Mouse (Mus musculus): ENCODE data around the gene Morf4l1.

Gene Morf4l1

GRCm38 (mm10) chr9:90114567-90115307 is at the start of gene Morf4l1:
TSS of gene Morf4l1 (minus strand) at chr9:90114774.
- peak; percentile 98 for DNase-seq

- DNase-seq, result no peak
Observed at GRCm38 (mm10) chr9:90163749-90164095, 49.1 kb upstream of the Morf4l1 start.

- DNase-seq, result no peak
Observed at GRCm38 (mm10) chr9:90162926-90163748, 48.6 kb upstream of the Morf4l1 start, which contains the start of gene Adamts7. TSS of gene Adamts7 (plus strand) at chr9:90163069.

GRCm38 (mm10) chr9:90162243-90162925 is 47.8 kb upstream of the Morf4l1 start:
- DNase-seq, result no peak

GRCm38 (mm10) chr9:90146869-90147268 is 32.3 kb upstream of the Morf4l1 start:
- no peak for DNase-seq

- no peak for DNase-seq
Observed at GRCm38 (mm10) chr9:90145788-90146187, 31.2 kb upstream of the Morf4l1 start.

GRCm38 (mm10) chr9:90136678-90136965 is 22.0 kb upstream of the Morf4l1 start:
- no peak for DNase-seq

GRCm38 (mm10) chr9:90135963-90136677 is 21.5 kb upstream of the Morf4l1 start:
- DNase-seq, result no peak

GRCm38 (mm10) chr9:90135466-90135865 is 20.9 kb upstream of the Morf4l1 start:
- DNase-seq, result no peak

GRCm38 (mm10) chr9:90133562-90134355 is 19.2 kb upstream of the Morf4l1 start:
- DNase-seq, result no peak

- DNase-seq, result no peak
Observed at GRCm38 (mm10) chr9:90128636-90129201, 14.1 kb upstream of the Morf4l1 start.

GRCm38 (mm10) chr9:90127146-90127545 is 12.6 kb upstream of the Morf4l1 start:
- no peak for DNase-seq

GRCm38 (mm10) chr9:90126260-90127010 is 11.9 kb upstream of the Morf4l1 start:
- peak; percentile 51 for DNase-seq

- DNase-seq, result no peak
Observed at GRCm38 (mm10) chr9:90125416-90126099, 11.0 kb upstream of the Morf4l1 start.

- no peak for DNase-seq
Observed at GRCm38 (mm10) chr9:90124873-90125245, 10.3 kb upstream of the Morf4l1 start.

- no peak for DNase-seq
Observed at GRCm38 (mm10) chr9:90124156-90124872, 9.7 kb upstream of the Morf4l1 start.

GRCm38 (mm10) chr9:90122246-90122740 is 7.7 kb upstream of the Morf4l1 start:
- DNase-seq, result no peak

GRCm38 (mm10) chr9:90117234-90117633 is 2.7 kb upstream of the Morf4l1 start:
- no peak for DNase-seq

GRCm38 (mm10) chr9:90115308-90115700 is 730 bp upstream of the Morf4l1 start:
- DNase-seq, result no peak

Measured in cerebellum, adult 11-12 months (tissue).